Mouse (Mus musculus) megakaryocyte-erythroid progenitor cell, adult 5-6 weeks (primary cell): ENCODE data around the gene Prpf18. TPM values are rescaled to one million over a fixed set of nuclear protein-coding genes. Genes with fewer than 3 reads are reported as not detected.
A peak's percentile ranks its signal among the peaks of the same experiment; 100 is the strongest.
"Not testable (repeated sequence)": the region's sequence is repeated elsewhere in the genome, so short reads cannot be mapped to it uniquely, and the experiment has no call there.

Experiments
- ATAC-seq: replicated peaks from 2 replicates; pipeline ENCODE4 v1.8.0; 2016; ENCODE audit warnings: mild to moderate bottlenecking, inconsistent platforms; ENCODE audit not compliant: severe bottlenecking, poor library complexity, low FRiP score, low TSS enrichment
- total RNA-seq, 2 experiments: library from RNA; stranded (forward) in 1 of 2; stranded (reverse) in 1 of 2; fragments of 200-1000, 215-1000 nt in 1 of 2; fragments of >200 nt in 1 of 2; fragmentation: Nextera tagmentation in 1 of 2; gene quantifications; 2 replicates each; pipeline ENCODE4 v1.2.3; 2014 to 2017

Prpf18 gene
- total RNA-seq, 2 experiments from 2014 or later: 41.5 to 78.4 TPM

DNA sequence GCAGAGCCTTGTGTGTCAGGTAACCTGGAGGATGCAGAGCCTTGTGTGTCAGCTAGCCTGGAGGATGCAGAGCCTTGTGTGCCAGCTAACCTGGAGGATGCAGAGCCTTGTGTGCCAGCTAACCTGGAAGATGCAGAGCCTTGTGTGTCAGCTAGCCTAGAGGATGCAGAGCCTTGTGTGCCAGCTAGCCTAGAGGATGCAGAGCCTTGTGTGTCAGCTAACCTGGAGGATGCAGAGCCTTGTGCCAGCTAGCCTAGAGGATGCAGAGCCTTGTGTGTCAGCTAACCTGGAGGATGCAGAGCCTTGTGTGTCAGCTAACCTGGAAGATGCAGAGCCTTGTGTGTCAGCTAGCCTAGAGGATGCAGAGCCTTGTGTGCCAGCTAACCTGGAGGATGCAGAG is 32.8 kb downstream of the Prpf18 start:
- not testable (repeated sequence) for ATAC-seq

DNA sequence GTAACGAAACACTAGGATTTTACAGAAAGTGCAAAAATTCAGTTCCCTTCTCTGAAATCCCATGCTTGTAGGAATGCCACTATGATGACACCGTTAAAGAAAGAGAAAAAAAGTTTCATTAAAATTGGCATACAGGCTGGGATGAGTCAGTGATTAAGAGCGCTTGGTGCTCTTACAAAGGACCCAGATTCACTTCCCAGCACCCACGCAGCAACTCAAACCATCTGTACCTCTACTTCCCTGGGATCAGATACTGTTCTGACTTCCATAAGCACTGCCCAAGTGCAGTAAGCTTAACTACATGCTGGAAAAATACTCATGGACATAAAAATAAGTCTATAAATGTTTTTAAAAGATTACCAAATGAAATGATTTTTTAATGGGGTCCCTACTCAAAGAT is 34.9 kb downstream of the Prpf18 start:
- ATAC-seq: no peak

DNA sequence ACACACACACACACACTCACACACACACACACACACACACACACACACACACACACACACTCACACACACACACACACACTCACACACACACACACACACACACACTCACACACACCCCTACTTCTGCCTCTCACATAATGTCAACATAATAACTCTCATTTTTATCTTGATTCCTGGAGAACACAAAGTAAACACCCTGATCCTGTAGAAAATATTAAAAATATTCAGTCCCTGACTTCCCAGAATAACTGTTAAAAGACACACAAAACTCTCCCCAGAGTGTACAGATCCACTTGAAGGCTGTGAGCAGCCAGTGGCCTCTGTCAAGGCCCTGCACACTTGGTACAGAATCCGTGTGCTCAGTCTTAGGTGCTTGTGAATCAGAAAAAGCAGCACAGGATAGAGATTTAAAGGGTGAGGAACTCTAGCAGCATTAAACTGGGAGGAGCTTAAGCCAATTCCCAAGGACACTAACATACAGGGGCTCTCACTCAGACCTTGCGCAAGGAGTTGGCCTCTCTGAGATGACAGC is 36.8 kb downstream of the Prpf18 start:
- no peak for ATAC-seq

DNA sequence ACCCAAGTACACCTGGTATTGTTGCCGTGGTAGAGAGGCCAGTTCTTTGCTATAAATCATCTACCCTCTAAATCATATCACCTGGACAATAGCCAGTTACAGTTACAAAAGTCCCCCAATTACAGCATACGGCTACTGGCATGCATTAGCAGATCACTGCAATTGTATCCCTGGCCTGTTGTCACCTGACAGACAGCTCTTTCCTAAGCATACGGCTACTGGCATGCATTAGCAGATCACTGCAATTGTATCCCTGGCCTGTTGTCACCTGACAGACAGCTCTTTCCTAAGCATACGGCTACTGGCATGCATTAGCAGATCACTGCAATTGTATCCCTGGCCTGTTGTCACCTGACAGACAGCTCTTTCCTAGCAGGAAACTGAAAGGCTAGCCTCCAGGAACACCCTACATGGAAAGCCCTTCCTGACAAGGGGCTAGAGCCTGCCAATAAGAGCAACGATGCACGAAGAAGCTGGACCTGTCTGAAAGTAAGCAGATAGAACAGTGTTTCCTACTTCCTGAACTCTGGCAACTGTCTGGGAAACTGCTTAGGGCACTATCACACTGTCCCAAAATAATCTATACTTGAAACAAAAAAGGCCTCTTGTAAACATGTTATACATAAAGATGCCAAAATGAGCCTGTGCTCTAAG is 37.5 kb downstream of the Prpf18 start:
- ATAC-seq: not testable (repeated sequence)

DNA sequence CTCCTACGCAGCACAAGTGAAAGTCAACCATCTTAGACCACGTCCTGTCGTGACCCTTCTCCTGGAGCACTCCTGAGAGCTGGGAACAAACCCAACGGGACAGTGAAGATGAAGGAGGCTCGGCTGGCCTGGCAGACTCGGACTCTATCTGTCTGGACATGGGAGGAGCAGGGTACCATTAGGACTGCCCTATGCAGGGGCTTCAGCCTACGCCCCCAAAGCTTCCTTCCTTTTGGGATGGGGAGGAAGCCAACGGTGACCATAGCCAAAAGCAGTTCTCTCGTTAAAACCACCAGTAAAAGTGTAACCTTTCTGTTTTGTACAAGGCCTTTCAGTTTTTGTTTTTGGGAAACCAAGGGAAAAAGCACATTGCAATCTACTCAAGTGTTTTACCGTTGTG is 40.2 kb downstream of the Prpf18 start:
- no peak for ATAC-seq

DNA sequence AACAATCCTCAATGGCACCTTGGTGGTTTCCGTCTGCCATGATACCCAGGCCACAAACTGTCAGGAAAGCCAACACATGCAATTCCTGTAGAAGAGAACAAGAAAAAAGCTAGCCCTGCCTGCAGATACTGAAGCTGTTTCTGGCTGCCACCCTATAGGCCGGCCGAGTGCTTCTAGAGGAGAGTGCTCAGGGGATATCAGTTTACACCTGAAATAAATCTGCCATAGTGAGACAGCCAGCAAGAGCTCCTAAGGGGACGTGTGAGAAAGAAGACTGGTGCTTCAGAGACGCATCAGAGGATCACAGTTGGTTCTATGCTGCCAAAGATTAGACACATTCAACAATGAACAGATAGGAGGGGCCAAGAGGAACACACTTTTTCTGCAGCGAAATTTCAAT is 40.6 kb downstream of the Prpf18 start:
- ATAC-seq: no peak

DNA sequence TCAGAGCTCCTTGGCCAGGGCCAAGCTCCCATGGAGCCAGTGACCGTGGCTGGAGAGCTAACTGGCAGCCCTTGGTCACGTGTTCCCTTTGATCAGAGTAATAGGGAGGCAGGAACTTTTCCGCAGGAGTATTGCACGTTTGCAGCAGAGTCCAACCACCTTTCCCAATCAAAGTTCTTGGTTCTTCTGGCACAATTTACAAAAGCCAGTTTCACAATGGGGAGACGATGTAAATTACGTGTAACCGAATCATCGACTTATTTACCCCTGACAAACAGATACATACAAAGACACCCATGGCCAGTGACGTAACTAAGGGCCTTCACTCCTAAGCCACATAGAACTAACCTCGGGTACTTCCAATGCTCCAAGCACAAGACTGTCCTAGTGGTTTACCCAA is 42.5 kb downstream of the Prpf18 start:
- no peak for ATAC-seq

DNA sequence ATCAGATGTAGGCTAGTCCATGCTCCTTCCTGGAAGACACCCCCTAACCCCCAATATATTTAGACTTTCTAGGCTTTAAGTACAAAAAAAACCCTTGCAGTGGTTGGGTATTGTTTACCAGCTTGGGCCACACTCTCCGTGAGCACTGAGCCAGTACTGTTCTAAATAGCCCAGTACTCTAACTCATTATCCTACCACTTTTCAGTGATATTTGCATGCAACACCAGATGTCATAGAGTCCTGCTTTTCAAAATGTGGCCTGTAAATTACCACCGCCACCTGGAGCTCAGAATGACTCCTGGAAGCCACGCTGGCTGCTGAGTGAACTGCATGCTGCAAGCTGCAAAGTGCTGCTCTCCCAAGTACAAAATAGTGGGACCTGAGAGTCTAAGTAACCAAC is 43.7 kb downstream of the Prpf18 start:
- ATAC-seq: no peak

DNA sequence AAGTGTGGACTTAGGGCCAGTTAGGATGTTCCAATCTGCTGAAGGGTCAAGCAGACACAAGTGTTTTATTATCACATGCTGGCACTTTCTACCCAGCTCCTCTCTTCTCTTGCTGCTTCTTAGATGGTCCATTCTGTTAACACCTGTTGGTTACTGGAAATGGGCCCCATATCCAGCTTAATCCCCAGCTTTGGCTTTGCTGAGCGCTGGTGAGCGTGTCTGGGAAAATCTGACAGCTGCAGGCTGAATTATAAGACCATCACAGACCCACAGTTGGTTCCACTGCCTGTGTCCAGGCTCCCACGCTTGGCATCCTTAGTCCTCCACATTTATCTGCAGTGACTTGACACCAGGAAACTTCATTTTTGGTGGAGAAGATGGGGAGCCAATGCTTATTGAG is 45.4 kb downstream of the Prpf18 start:
- ATAC-seq: no peak

DNA sequence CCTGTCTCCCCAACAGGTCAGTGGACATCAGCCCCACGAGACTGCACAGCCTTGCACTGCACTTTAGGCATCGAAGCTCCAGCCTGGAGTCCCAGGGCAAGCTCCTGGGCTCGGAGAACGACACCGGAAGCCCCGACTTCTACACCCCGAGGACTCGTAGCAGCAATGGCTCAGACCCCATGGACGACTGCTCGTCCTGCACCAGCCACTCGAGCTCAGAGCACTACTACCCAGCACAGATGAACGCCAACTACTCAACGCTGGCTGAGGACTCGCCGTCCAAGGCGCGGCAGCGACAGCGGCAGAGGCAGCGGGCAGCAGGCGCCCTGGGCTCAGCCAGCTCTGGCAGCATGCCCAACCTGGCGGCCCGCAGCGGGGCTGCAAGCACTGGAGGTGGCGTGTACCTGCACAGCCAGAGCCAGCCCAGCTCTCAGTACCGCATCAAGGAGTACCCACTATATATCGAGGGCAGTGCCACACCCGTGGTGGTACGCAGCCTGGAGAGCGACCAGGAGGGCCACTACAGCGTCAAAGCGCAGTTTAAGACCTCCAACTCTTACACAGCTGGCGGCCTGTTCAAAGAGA is 48.5 kb downstream of the Prpf18 start:
- ATAC-seq: no peak

DNA sequence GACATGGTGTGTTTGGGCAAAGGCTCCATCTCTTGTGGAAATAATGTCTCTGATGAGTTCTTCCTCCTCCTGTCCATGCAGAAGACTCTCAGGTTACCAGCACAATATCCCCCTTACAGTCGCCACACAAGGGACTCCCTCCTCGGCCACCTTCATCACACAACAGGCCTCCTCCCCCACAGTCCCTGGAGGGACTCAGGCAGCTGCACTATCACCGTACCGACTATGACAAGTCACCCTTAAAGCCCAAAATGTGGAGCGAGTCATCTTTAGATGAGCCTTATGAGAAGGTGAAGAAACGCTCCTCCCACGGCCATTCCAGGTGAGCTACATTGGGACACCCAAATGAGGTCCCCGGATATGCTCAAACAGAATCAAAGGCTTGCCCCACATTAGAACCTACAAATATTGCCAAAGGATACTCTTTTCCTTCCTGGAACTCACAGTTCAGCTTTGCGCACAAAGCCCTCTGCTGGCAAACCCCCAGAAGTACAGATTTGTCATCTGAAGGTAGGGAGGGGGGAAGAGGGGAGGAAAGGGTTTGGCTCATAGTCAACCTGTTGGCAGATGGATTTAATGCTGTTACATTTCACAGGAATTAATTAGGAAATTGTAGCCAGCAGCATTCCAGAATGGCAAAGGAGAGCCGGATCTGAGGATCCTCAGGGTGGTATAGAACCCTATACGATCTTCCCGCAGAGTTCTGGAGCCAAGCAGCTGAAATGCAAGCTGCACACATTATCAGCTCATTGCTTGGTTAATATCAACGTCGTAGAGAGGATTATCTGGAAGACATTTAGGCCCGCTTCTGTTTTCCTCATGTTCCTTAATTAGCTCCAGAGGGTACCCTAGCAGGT is 50.7 kb downstream of the Prpf18 start:
- ATAC-seq: peak; percentile 63

DNA sequence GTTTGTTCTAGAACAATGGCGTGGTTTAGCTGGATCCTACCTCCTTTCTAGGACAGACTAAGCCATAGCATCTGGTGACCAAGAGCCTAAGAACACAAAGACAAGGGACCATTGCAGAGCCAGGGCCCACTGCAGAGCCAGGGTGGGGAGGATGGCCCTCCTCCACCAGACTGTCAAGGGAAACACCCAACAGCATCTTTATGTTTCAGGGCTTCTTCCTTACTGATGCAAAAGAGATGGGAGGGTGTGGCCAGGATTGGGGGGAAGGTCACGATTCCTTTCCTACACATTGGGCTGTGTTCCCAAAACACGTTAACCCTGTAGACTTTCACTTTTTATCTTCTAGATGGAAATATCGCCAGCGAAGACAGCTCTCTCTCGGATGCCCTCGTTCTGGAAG is 54.9 kb downstream of the Prpf18 start:
- no peak for ATAC-seq

DNA sequence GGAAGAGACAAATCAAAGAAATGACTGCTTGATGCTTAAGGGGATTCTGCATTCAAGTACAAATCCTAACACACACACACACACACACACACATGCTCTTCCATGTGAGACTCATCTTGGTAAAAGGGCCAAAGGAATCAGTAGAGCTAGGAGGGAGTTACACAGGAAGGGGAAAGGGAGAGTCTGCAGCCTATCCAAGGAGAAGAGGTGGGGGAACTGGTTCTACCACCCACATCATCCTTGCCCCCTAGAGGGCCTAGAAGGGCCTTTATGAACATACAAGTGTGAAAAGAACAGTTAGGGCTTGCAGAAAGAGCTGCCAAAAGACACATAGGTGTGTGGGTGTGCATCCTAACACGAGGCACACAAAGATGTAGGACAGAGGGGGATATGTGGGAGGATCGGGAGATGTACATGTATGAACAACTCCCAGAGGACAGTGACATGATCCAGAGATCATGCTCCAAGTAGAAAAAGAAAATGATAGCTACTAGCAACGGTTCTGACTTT is 58.0 kb downstream of the Prpf18 start:
- ATAC-seq: no peak

DNA sequence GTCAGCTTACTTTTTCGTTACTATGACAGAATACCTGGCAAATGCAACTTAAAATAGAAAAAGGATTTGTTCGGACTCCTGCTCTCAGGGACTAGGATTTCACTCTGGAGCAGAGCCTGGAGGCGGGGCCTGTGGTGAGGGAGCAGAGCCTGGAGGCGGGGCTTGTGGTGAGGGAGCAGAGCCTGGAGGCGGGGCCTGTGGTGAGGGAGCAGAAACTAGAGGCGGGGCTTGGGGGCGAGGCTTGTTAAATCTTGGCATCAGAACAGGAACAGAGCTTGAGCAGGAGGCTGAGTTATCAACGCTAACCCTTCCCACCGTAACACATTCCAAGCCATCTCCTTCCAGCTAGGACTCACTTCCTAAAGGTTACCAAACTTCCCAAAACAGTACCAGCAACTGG is 58.5 kb downstream of the Prpf18 start:
- peak; percentile 96 for ATAC-seq

DNA sequence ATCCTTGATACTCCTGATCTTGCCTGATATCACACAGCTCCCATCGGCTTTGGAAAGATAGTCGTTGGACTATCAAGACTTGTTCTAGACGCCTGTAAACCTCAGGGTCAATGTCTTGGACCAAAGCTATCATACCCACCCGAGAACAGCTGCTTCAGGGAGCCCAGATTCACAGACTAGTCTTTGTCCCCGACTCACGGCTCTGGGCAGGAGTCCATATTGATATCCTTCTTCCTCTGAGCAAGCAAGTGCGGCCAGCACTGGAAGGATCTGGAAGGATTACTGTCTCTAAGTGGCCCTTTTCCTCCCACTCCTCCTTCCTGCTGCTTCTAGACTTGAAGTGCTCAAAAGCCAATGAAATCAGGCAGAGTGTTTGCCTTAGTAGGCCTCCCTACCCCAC is 59.2 kb downstream of the Prpf18 start:
- no peak for ATAC-seq

DNA sequence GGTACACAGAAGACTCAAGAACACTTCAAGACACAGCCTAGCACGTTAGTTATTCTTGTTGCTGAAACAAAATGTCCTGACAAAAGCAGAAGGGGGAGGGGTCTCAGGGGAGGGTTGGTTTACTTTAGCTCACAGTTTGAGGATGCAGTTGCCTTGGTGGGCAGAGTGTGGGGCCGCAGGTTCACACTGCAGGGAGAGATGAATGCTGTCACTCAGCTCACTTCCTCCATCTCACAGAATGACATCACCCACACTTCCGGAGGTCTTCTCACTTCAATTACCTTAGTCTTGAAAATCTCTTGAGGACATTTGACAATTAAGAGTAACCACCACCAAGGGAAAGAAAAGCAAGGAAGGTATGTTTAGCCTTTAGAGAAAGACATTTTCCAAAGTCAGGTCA is 60.3 kb downstream of the Prpf18 start:
- ATAC-seq: no peak

DNA sequence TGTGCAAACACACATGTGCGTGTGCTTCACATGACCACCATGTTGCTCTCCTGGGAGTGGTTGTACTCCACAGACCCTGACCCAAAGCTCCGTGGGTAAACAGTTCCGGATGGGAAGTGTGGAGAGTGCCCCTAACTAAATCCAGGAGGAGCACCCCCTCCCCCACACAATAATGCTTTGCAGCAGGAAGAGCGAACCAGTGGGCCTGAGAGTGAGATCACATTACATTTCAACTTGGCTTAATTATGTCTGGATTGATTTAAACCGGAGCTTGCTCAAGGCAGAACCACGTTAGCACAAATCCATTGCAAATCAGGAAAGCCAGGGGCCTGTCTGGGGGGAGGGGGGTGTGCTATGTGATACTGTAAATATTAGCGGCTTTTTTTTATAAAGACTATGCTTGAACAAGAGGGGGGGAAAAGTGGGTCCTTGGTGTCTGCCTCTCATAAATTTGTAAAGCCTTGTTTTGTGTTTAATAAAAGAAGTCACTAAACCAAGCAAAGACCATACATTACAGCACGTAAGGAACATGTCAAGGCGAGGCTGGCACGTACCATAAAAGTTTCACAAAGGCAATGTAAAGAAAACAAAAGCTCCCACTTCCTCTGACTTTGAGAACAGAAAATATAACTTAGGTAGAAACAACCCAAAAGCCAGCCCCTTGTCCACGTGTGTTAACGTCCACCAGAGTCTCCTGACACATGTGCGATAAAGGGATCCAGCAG is 64.1 kb downstream of the Prpf18 start:
- no peak for ATAC-seq

DNA sequence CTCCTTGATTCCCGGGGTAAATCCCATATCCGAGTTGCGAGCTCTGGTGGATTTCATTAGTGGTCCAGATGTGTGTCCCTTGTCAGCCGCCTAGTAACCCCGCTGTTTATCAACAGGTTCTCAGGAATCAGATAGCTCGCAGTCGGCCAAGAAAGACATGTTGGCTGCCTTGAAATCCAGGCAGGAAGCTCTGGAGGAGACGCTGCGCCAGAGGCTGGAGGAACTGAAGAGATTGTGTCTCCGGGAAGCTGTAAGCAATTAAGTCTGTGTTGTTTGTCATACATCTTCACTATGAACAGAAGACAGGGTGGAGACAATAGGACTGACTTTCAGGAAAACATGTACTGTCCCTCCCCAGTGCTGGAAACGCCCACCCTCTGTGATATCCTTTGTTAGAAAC is 65.7 kb downstream of the Prpf18 start:
- ATAC-seq: no peak

DNA sequence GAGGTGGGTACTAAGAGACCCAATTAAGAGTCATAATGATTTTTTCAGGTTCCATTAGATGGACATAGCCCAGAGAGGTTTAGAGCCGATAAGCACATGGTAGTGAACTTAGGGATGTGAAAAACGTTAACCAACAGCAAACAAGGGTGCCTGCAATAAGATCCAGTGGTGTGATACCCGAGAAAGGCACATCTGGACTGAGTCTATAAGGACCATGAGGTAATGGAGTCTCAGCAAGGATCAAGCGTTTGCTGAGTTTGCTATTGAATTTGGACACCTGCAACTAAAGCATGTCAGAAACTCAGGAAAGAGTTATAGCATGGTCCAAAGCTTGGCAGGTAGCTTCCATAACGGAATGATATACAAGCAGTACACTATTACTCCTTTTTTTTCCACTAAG is 67.7 kb downstream of the Prpf18 start:
- no peak for ATAC-seq

DNA sequence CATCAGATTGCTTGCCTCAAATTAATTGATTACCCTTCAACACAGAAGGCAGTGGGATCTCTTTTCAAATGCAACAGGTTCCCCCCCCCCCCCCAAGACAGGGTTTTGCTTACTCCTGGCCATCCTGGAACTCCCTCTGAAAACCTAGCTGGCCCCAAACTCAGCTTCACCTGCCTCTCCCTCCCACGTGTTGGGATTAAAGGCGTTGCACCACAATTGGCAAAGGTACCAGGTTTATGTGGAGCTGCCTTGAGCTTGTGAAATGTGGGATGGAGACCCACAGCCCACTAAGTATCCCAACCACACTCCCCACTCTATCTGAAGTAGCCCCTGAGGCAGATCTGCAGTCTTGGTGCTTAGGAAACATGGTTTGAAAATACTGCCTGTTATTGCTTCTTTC is 69.0 kb downstream of the Prpf18 start:
- ATAC-seq: no peak
